Mouse (Mus musculus) cerebellum, adult 18-20 months (tissue): ENCODE results near the gene A630076J17Rik.

Experiments
- DNase-seq, 2 experiments: peaks; one replicate each; pipeline ENCODE4 v3.0.0; 2021

A630076J17Rik gene

GRCm38 (mm10) chr3:107278479-107279269 lies 48.3 kb downstream of the A630076J17Rik start, which contains the start of gene Lamtor5:
Lamtor5 (plus strand) TSS chr3:107278858.
- DNase-seq, result peak; percentile 87 to 95
